Mouse (Mus musculus) gastrocnemius, postnatal 25 days (tissue): Measurements from ENCODE around the gene Serpinb1a. TPM values are rescaled to one million over a fixed set of nuclear protein-coding genes. Genes with fewer than 3 reads are reported as not detected.
A peak's percentile ranks its signal among the peaks of the same experiment; 100 is the strongest.

ENCODE experiments used
- DNase-seq: peaks from one replicate; pipeline ENCODE4 v3.0.0; 2022
- total RNA-seq, 2 experiments: library from RNA; stranded (reverse); gene quantifications; 1 replicate in 1 of 2; 2 replicates in 1 of 2; pipeline ENCODE4 v1.2.3; 2021

Serpinb1a gene
- total RNA-seq, 2 experiments from 2014 or later: 5.4 to 7.8 TPM

GRCm38 (mm10) chr13:32839314-32839713 lies 11.7 kb downstream of the Serpinb1a start:
- DNase-seq: no peak

DNA sequence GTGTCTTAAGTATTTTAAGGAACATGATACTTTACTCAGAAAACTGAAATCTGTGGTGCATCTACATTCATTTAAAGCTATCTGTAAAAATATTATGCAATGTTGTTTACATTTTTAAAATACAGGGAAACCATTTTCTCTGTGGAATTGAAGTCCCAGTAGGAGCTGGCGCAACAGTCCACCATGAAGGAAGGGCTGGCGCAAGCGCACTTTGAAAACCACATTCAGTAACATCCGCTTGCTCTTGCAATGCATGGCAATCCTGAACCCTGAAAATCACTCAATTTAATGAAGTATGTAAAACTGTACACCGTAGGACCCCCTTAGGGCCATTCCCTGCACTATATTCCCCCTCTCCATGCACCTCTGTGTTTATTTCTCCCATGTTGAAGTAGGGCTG lies 16.5 kb downstream of the Serpinb1a start:
- no peak for DNase-seq

DNA sequence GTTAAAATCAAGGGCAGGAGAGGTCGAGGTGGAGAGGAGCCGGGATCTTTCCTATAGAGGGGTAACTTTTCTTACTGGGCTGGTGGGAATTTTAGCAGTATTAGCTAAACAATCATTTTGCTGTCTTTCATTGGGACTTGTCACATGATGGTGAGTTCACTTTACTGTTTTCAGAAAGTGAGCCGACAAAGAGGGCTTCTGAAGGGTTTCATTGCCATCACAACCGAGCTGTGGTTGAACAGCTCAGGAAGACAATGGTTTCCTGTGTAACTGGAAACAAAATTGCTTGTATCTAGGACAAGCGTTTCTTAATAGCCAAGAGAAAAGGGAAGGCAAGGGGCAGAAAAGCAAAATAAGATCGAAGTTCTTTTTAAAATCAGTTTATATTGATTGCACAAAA lies 17.7 kb downstream of the Serpinb1a start:
- no peak for DNase-seq

DNA sequence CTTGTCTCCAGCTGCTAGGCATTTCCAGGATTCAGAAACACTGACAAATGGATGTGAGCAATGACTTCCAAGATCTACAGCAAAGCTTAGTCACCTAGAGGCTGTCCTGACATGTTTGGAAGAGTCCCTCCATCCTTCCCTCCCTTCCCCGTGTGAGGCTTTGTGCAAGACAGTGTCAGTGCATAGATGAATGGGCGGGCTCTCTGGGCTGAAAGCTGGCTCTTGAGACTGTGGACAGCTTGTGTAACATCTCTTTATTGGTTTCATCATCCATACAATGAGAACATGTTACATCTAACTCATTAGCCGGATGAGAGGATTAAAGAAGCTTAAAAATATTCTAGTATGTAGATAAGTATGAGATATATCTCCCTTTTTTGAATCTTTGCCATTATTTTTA lies 18.2 kb downstream of the Serpinb1a start:
- DNase-seq: no peak

- no peak for DNase-seq
Measured at GRCm38 (mm10) chr13:32831505-32832273, 19.3 kb downstream of the Serpinb1a start.

GRCm38 (mm10) chr13:32828886-32829285 lies 22.1 kb downstream of the Serpinb1a start:
- DNase-seq: no peak

- DNase-seq: no peak
Measured at GRCm38 (mm10) chr13:32827951-32828350, 23.0 kb downstream of the Serpinb1a start.

DNA sequence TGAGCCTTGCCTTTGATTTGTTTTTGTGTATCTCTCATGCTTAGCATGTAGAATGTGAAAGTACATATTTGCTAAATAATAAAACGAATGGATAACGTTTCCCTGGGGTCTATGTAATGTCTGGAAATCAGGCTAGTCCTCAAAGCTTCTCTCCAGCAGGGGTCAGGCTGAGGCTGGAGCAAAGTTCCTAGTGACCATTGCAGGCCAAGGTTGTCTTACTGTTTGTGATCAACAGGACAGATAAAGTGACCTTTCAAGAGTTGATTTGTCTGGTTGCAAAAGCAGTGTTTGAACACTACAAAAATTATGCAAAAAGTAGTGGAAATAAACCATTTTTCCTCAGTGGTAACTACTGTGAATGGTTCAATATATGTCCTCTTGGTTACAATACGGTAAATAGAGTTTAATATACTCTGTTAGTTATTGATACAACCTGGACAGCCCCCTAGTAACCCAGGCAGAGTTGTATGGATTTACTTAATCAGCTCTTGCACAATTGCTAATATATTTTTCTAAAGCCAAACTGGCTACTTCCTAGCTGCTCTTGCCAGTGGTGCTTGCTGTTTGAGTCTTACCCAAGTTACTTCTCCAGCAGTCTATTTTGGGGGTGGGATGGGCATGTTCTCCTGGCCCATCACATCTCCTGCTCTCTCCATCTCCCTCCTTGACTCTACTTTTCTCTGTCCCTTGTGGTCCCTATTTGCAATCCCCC lies 23.7 kb downstream of the Serpinb1a start:
- DNase-seq: no peak

- no peak for DNase-seq
Measured at GRCm38 (mm10) chr13:32825546-32825945, 25.4 kb downstream of the Serpinb1a start.

GRCm38 (mm10) chr13:32824377-32825330 lies 26.3 kb downstream of the Serpinb1a start:
- no peak for DNase-seq

GRCm38 (mm10) chr13:32823126-32823525 lies 27.9 kb downstream of the Serpinb1a start:
- no peak for DNase-seq

GRCm38 (mm10) chr13:32821671-32822070 lies 29.3 kb downstream of the Serpinb1a start:
- no peak for DNase-seq

DNA sequence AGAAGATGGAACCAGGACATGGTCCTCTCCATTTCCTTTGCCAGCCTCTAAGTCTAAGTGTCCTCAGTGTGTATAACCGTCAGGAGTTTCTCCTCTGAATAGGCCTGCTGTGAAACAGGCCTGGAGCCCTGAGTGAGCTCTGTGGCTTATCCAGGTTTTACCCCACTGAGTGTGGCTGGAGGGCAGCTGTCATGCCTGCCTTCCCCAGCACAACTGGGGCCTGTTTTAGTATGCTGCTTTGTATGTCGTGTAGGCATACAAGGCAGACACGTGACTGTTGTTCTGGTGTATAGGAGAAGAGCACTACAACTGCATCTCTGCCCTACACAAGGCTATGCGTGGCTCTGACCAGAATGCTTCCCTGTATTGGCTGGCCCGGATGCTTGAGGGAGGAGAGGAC lies 31.1 kb downstream of the Serpinb1a start:
- DNase-seq: no peak

GRCm38 (mm10) chr13:32819241-32819640 lies 31.7 kb downstream of the Serpinb1a start:
- no peak for DNase-seq

- no peak for DNase-seq
Measured at GRCm38 (mm10) chr13:32807624-32808023, 43.4 kb downstream of the Serpinb1a start.

DNA sequence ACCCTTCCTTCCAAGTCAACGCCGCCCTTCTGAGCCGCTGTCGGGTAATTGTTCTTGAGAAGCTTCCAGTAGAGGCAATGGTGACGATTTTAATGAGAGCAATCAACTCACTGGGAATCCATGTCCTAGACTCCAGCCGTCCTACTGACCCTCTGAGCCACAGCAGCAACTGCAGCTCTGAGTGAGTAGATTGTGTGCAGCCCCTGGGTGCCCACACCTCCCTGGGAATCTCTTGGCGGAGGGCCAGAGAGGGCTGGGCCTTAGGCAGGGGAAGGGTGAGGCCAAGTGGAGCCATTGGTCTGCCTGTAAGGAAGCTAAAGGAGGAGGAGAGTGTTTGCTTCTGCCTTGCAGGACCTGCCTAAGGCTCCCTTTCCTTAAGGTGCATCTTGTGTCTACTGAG lies 44.2 kb downstream of the Serpinb1a start:
- DNase-seq: no peak

- no peak for DNase-seq
Measured at GRCm38 (mm10) chr13:32803701-32804345, 47.2 kb downstream of the Serpinb1a start.

DNA sequence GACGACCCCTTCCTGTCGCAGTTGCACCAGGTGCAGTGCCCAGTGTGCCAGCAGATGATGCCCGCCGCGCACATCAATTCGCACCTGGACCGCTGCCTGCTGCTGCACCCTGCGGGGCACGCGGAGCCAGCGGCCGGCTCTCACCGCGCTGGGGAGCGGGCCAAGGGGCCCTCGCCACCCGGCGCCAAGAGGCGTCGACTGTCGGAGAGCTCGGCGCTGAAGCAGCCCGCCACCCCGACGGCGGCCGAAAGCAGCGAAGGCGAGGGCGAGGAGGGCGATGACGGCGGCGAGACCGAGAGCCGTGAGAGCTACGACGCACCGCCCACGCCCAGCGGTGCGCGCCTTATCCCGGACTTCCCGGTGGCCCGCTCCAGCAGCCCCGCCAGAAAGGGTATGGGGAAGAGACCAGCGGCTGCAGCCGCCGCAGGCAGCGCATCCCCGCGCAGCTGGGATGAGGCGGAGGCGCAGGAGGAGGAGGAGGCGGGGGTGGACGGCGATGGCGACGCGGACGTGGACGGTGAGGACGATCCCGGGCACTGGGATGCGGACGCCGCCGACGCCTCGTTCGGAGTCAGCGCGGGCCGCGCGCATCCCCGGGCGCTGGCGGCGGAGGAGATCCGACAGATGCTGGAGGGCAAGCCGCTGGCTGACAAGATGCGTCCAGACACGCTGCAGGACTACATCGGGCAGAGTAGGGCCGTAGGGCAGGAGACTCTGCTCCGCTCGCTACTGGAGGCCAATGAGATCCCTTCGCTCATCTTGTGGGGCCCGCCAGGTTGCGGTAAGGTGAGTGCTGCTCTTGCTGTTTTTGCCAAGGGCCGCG lies 48.5 kb downstream of the Serpinb1a start, which contains the start of gene D930007J09Rik:
Gene D930007J09Rik, minus strand, starts transcription at position 591 of the 823 bp plus-strand sequence.
- DNase-seq: peak; percentile 60

GRCm38 (mm10) chr13:32801693-32802221 lies 49.2 kb downstream of the Serpinb1a start, which contains the start of gene Wrnip1:
Wrnip1 (plus strand) TSS chr13:32802038.
- peak; percentile 99 for DNase-seq

DNA sequence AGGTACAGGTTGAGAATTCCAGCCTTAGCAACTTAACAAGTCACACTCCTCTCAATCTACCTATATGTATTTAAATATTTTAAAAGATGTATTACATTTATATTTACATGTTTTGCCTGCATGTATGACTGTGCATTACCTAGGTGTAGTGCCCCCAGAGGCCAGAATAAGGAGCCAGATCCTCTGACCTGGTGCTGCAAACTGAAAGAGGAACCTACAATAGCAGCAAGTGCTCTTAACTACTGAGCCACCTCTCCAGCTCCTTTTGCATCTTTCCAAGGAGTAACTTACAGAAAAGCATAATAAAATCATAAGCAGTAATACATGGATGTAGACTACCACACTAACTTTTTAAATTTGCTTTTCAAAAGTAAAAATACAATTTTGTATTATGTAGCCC lies 50.1 kb downstream of the Serpinb1a start:
- no peak for DNase-seq

GRCm38 (mm10) chr13:32799131-32799530 lies 51.9 kb downstream of the Serpinb1a start:
- no peak for DNase-seq
